Mouse (Mus musculus) embryonic stem cell, embryonic (primary cell): Measurements from ENCODE around the gene Agr3.

Source experiments
- CTCF ChIA-PET, 4 experiments: fragments of 300-600 bp in 2 of 4; fragments of 350-600 bp in 2 of 4; sonication (Branson Sonifier 250); formaldehyde crosslinking; loops; one replicate each; lab custom pipeline; 2022; ENCODE audit warnings: inconsistent platforms in 2 of 4; lab: Charles Lee
- POLR2A ChIA-PET, 4 experiments: fragments of 300-600 bp in 2 of 4; fragments of 350-600 bp in 2 of 4; sonication (Branson Sonifier 250); formaldehyde crosslinking; loops; one replicate each; lab custom pipeline; 2022; ENCODE audit warnings: antibody characterized with exemption in 4 of 4, inconsistent platforms in 1 of 4; lab: Charles Lee

Agr3 gene

GRCm38 (mm10) chr12:35925402-35925801, at the start of gene Agr3:
Gene Agr3, plus strand, starts transcription at chr12:35925620.
- POLR2A ChIA-PET, result no interaction called here
- CTCF ChIA-PET, result no interaction called here

DNA sequence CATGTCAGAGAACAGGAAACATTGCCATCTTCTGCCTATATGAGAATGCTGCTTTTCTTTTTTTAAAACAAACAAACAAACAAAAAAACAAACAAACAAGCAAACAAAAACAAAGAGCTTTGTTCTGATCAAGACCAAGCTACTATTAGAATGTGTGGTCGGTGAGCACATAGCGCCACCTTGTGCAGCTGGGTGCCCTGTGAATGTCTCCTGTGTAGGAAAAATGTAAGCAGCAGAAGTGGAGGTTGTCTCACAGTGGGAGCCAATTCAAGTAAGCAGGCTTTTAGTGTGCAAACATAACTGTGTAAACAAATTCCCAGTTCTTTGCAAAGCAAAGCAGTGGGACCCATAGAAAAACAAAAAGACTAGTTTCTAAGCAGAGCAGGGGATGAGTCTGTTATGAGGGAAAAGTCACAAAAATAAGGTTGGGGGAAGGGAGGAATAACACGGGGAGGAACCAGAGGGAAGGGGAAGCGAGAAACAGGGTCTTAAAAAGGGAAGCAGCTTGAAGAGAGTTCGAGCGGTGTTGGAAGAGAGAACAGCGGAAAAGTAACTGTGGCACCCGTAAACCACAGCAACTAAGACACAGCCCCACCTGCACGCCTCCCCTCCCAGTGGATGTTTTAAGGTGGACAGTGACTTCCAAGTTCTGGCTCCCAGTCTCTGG, 40.4 kb upstream of the Agr3 start:
- ChIA-PET POLR2A (interaction anchor here in 1 of 4 experiments (0.6 kb wide), 1 partner anchor 1196 kb away, joined by 3 read pairs; no protein-coding TSS in a partner anchor), CTCF (interaction anchor here (0.6 to 1.8 kb wide), 9 partner anchors 8 to 1958 kb away, joined by 3 to 7 read pairs (median 4); no protein-coding TSS in a partner anchor)

DNA sequence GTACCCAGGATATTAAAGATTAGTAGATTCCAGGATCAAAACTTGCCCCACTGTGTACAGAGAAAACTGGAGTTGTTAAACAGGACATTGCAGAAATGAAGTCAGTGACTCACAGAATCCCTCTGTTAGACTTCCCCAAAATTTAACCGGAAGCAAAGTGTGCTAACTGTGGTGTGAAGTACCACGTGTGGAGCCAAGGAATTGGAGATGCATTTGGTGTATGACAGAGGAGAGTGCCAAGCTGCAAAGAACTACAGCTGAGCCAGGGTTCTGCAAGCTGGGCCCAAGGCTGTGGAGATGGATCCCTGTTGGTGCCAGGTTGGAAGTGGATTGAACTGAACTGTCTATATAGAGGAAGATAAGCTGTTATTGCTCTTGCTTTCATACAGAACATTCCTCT, 36.0 kb upstream of the Agr3 start:
- CTCF ChIA-PET, result no interaction called here
- POLR2A ChIA-PET, result no interaction called here

DNA sequence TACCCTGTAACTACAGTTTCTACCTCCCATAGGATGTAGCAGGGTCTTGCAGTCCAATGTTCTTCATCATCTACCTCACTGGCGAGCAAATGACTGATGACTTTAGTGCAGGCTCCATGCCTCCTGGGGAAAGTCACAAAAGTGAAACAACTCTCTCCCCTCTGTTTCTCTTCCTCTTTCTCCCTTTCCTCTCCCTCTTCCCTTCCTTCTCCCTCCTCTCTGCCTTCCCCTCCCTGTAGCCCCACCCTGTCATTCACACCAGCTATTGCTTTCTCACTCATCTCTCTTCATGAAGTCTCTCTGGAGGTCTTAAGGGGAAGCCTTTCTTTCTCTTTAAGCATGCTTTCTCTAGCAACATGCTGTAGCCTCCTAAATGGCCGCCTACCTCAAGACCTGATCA, 34.7 kb upstream of the Agr3 start:
- ChIA-PET CTCF (no interaction called here), POLR2A (interaction anchor here in 1 of 4 experiments (0.6 kb wide), 1 partner anchor 116 kb away, joined by 3 read pairs; no protein-coding TSS in a partner anchor)

DNA sequence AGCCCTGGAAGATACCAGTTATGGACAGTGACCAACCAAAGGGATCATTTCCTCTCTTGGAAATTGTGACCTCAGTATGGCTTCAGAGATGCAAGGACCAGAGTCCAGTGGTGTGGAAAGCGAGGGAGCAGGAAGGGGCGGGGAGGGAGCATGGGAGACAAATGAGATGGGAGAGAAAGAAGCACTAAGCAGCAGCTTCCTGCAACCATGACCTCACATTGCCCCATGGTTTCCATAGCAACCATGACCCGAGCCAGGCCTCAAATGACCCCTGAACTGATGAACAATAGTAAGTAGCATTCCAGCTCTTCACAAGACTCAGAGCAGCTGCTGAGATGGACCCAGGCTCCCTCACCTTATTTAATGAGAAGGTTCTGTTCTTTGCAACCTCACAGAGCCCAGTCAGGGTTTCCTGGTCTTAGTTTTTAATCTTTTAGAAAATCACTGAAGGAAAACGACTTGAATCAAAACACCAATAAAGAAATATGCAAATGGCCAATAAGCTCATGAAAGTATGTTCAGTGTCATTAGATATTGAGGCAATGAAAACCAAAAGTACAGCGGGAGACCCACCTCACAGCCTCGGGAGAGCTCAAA, 31.0 kb upstream of the Agr3 start:
- CTCF ChIA-PET, result no interaction called here
- POLR2A ChIA-PET, result interaction anchor here in 1 of 4 experiments (0.7 kb wide), 1 partner anchor 30 kb away, joined by 3 read pairs; no protein-coding TSS in a partner anchor

DNA sequence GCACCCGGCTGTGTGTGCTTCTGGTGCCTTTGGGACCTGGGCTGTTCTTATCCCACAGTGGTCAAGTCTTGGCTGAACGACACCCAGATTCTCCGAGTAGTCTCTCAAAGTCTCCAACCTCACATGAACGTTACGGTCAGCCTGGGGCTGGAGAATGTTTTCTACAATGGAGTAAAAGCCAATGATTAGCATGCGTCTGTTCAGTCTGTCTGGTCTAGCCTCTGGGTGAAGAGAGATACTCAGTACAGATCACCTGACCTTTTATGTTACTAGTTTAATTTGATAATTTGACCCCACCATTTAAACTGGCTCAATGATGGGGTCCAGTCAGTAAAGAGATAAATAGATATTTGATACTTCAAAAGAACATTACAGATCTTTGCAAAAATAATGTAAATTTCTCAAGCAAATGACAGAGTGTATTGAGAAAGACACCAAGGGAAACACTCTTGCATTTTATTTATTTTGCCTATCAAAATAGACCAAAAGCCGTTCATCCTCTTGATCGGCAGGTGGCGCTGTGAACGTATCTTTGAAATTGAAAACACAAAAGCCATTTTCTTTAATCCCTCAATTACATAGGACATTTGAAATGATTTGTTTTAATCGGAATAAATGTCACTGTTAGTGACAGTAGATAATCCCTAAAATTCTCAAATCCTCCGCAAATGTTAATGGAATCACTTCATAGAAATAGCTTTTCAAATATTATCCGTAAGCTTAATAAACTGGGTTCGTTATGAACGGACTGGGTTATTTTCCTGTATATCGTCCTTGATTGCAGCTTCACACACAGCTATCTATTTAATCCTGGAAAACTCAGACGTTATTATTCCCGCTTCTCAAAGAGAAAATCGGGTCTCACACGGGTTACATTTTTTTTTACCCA, 29.3 kb upstream of the Agr3 start:
- POLR2A ChIA-PET, result interaction anchor here in 3 of 4 experiments (0.6 to 2.1 kb wide), 6 partner anchors 13 to 262 kb away, joined by 3 to 10 read pairs (median 5); partner anchors contain the start of genes Ankmy2 (in 1 of the 3) and Bzw2 (in 1 of the 3)
- CTCF ChIA-PET, result interaction anchor here (0.6 to 1.5 kb wide), 14 partner anchors 11 to 267 kb away, joined by 3 to 7 read pairs (median 4); no protein-coding TSS in a partner anchor

DNA sequence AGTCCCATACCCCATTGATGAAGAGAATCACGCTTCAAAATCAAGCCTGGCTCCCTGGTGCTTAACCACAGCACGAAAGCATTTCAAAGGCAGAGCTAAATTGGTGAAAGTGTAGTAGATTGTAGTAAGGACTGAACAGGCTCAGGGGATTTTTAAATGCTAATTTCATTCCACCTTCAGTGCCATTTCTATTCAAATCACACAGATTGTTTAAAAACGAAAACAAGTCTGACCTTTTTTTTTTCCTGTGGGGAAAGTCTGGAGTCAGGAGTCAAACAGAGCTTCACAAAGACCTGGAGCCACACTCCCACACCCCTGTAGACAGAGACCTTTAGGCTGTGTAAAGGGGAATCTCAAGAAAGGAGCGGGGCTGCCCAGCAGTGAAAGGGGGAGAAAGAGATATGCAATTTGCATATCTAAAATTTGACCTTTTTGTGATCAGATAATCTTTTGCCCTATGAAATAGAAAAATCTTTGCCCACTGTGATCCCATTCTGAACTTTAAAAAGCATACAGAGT, 28.6 kb upstream of the Agr3 start:
- ChIA-PET POLR2A (interaction anchor here in 3 of 4 experiments (0.6 to 2.1 kb wide), 9 partner anchors 12 to 1647 kb away, joined by 3 to 10 read pairs (median 4); partner anchors contain the start of genes Ankmy2 (in 1 of the 3) and Bzw2 (in 1 of the 3)), CTCF (interaction anchor here (0.6 to 1.5 kb wide), 19 partner anchors 12 to 934 kb away, joined by 3 to 7 read pairs (median 3); no protein-coding TSS in a partner anchor)

DNA sequence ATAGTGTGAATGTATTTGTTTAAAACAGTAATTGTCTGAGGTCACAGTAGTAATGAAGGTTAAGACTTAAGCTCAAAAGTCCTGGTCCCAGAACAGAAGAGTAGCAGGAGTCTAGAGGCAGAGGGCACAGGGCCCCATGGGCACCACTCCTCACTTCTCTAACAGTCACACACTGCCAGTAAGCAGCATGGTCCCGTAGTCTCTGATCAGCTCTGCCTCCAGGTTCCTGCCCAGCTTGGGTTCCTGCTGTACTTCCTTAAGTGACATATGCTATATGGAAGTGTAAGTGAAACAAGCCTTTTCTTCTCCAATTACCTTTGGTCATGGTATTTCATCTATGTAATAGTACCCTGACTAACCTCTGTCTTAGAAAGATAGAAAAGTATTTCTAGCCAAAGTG, 14.8 kb upstream of the Agr3 start:
- ChIA-PET CTCF (interaction anchor here in 1 of 4 experiments (0.5 to 0.8 kb wide), 2 partner anchors 9 to 1311 kb away, joined by 3 read pairs; no protein-coding TSS in a partner anchor), POLR2A (interaction anchor here in 1 of 4 experiments (1.0 kb wide), 1 partner anchor 247 kb away, joined by 3 read pairs; the partner anchor contains the start of gene Bzw2)

- CTCF ChIA-PET, result no interaction called here
- POLR2A ChIA-PET, result no interaction called here
Observed at GRCm38 (mm10) chr12:35915813-35916212, 9.6 kb upstream of the Agr3 start.

GRCm38 (mm10) chr12:35916467-35916866, 9.0 kb upstream of the Agr3 start:
- CTCF ChIA-PET, result no interaction called here
- POLR2A ChIA-PET, result no interaction called here

DNA sequence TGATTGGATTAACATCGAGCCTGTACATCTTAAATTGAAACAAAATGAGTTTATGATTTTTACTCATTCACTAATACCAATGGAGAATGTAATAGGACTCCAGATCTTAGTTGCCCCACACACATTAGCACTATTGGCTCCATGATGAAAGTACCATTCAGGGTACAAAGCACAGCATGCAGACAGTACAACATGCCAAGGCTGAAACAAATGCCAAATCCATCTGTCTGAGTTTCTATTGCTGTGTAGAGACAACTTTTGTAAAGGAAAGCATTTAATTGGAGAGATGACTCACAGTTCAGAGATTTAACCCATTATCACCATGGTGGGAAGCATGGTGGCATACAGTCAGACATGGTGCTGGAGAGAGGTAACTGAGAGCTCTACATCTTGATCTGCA, 7.4 kb upstream of the Agr3 start:
- CTCF ChIA-PET, result no interaction called here
- POLR2A ChIA-PET, result no interaction called here

- POLR2A ChIA-PET, result interaction anchor here in 1 of 4 experiments (0.6 kb wide), 1 partner anchor 204 kb away, joined by 3 read pairs; no protein-coding TSS in a partner anchor
- CTCF ChIA-PET, result interaction anchor here in 1 of 4 experiments (1.2 kb wide), 1 partner anchor 96 kb away, joined by 3 read pairs; no protein-coding TSS in a partner anchor
Observed at GRCm38 (mm10) chr12:35927804-35928203, 2.4 kb downstream of the Agr3 start.

- ChIA-PET CTCF (no interaction called here), POLR2A (no interaction called here)
Observed at GRCm38 (mm10) chr12:35932816-35933215, 7.4 kb downstream of the Agr3 start.

- POLR2A ChIA-PET, result no interaction called here
- CTCF ChIA-PET, result no interaction called here
Observed at GRCm38 (mm10) chr12:35951757-35952156, 26.3 kb downstream of the Agr3 start.

DNA sequence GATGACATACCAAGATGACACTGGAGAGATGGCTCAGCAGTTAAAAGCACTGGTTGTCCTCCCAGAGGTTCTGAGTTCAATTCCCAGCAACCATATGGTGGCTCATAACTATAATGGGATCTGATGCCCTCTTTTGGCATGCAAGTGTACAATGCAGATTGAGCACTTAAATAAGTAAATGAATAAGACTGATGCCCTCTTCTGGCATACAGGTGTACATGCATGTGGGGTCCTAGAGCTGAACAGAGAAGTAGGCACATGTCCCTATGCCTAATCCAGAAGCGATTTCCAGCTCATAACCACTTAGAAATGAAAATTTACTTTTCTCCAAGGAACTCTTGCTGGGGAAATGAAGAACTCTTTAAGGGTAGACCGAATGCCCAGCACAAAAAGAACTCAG, 31.8 kb downstream of the Agr3 start:
- POLR2A ChIA-PET, result no interaction called here
- CTCF ChIA-PET, result interaction anchor here (0.5 to 1.3 kb wide), 5 partner anchors 13 to 1152 kb away, joined by 3 to 5 read pairs (median 3); no protein-coding TSS in a partner anchor

DNA sequence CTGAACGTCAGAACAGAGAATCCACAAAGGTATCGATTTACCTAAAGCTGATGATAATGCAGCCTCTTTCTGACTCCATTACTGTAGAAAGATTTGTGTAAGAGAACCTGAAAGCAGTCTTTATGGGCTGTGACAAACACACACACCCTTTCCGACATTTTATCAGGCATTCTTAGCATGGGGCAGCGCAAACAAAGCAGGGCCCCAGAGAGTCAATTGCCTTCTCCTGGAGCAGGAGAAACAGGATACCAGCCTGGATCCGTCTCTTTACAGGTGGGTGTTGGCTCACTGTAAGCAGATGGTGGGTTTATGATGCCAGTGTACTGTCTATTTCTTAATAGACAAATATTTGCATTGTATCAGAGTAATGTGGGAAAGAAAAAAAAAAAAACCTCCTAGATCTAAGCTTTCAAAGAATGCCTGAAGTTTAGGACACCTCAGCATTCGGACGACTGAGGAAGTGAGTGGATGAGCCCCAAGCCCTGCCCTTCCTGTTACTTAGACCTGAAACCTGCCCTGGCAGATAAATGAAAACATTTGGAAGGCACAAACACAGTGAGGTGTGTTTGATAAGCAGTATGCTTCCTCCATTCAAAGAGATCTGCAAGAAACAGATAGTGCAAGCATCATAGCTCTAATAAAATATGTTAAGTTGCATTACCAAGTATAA, 40.8 kb downstream of the Agr3 start:
- ChIA-PET POLR2A (no interaction called here), CTCF (no interaction called here)

DNA sequence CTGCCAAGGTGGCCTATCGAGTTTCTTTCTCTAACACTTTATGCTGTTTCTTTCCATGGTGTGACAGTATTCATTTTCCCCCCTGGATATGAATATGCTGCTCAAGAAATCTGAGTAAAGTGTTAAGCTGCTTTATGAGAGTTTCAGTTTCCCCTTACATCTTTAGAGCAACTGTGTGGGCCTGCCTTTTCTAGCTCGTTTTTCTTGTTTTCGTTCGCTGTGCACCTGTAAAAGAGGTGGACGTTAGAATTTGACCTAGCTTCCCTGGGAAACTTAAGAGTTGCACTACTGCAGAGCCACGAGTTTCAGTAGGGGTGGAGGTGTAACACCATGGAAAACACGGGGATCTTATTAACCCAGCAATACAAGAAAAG, 41.3 kb downstream of the Agr3 start:
- ChIA-PET POLR2A (no interaction called here), CTCF (no interaction called here)

DNA sequence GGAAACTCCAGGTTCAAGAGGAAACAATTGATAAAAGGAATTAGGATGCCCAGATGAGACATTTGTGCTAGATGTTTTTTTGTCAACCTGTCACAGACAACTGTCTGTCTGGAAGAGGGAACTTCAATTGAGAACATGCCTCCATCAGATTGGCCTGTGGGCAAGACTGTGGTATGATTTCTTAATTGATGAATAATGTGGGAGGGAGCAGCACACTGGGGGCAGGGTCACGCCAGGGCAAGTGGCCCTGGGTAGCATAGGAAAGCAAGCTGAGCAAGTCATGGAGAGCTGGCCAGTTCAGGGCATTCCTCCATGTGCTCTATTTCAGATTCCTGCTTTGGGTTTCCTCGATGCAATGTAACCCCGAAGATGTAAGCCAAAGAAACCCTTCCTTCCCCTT, 50.5 kb downstream of the Agr3 start:
- ChIA-PET CTCF (no interaction called here), POLR2A (no interaction called here)
